Mouse (Mus musculus) heart, adult 10 weeks (tissue): ENCODE data around the gene Zfp938. TPM values are rescaled to one million over a fixed set of nuclear protein-coding genes. Genes with fewer than 3 reads are reported as not detected.

Experiments
- polyA plus RNA-seq: library from polyadenylated mRNA; stranded (reverse); fragments of 350-450 nt; fragmentation: Illumina TruSeq; extraction: RNeasy Lipid Tissue Mini Kit (QIAGEN cat#74804); gene quantifications from one replicate; pipeline ENCODE4 v1.2.3, GENCODE M21; 2014; ENCODE audit warnings: low read depth, low replicate concordance

The Zfp938 gene
- polyA plus RNA-seq: 8.1 TPM

GRCm38 (mm10) chr10:82240742-82241400 is at the start of gene Zfp938:
Gene Zfp938 (minus strand): TSS chr10:82241280.

Other genes with a start within 250 kb of the Zfp938 start
- gene Zfp873, start 193.2 kb downstream of the Zfp938 start, polyA plus RNA-seq: 4.4 TPM
- gene BC024063, start 157.9 kb downstream of the Zfp938 start, polyA plus RNA-seq: 1.1 TPM
- 2.4 TPM for gene AU041133, start 113.3 kb downstream of the Zfp938 start, polyA plus RNA-seq
- not detected for gene 4932415D10Rik, start 75.3 kb upstream of the Zfp938 start, polyA plus RNA-seq
- gene Gm4924, start 113.0 kb upstream of the Zfp938 start, polyA plus RNA-seq: 2.3 TPM